Mouse (Mus musculus): ENCODE data around the gene Rtkn2.

Rtkn2 gene

DNA sequence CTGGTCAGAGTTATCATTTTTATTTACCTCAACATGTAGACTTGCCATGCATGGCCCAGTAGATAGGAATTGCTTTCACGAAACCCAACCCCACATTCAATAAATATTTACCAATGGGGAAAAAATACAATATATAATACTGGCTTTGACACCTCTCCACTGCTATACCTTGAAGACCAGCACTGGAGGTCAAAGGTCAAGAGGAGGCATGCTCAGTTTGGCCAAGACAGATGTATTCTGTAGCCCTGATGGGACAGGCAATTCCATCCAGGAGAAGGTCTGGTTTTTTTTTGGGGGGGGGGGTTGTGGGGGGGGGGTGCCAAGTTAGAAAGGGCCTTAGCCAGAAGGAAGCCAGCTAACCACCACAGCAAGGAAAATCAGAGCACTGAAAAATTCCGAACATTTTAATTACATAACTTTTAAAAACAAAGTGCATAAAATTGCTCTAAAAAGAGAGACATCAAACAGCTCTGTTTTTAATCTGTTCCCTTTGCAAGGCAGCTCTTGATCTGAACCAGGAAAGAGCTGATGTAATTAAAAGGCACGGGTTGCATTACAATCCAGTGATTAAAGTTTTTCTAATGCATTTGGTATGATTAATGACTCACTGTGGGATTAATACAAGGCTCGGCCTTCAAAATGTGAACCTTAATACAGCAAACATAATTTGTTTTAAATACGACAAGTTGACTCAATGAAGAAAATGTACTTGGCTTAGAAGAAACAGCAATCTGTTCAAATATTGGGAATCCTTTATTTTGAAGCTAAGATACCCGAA lies 123.9 kb downstream of the Rtkn2 start:
- in situ Hi-C loops (cut with MboI, MseI) = no loop called here

DNA sequence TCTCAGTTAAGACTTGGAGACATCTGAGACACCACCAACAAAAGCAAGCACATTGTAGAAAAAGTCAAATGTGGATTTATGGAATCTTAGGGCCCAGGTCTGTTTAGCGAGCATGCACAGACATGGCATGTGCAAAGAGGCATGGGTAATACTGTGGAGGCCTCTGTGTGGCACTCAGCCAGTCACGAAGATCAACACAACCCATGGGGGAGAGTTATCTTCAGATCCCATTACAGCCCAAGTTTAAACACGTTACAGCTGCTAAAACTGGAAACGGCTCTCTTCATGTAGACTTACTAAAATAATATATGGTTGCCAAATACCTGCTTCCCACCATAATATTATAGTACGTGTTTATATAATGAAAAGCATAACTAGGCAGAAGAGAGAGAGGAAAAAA lies 124.6 kb downstream of the Rtkn2 start:
- in situ Hi-C loops (cut with MboI, MseI) = no loop called here

DNA sequence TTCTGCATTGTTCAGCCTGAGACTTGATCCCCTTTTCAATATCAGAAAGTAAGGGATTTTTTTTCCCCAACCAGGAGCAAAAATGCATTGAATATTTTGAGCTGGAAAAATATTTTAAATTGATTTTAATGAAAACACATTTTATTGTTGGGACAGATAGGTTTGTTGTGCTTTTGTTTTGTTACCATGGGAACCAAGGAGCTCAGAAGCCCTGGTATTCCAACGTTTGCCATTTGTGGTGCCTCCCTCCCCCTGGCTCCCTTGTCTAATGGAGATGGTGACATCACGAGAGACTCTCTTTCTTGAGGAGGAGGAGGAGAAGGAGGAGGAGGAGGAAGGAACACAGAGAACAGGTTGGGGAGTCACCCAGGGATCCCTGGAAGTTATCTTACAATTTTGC lies 125.1 kb downstream of the Rtkn2 start:
- in situ Hi-C loops (cut with MboI, MseI) = no loop called here

DNA sequence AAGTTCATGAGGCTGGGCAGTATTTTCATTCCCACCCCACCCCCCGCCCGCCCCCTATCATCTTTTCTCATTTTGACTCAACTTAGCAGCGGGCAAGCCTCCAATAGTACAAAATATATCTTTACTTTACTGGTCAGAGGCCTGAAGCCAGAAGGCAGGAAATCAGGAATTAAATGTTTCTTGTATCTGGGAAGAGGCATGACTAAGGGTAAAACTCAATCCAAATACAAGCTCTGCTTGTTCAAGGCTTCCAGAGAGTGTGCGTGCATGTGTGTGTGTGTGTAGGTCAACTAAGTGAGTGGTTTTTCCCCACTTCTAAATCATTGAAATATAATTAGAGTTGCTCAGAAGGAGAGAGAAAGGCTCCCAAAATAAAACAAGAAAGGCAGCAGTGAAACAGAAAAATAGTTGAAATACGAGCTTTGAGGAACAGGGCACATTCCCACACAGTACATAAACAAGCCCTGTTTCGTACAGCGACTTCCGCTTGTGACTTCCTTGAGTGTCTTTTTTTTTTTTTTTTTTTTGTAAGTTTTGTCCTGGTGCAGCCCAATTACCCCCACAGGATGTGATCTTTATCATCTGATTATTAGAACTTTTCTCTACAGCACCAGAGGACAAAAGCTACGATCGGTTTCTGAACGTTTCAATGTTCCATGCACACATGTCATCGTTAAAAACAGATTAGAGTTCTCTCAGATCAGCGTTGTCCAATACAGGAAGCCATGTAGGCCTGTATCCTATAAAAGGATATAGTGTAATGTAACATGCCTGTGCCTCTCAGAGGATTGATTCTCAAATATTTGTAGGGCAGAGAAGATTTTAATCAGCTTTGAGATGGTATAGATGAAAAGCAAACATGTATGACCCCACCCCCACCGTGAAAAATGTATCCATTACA lies 125.8 kb downstream of the Rtkn2 start:
- in situ Hi-C loops (cut with MboI, MseI) = no loop called here

DNA sequence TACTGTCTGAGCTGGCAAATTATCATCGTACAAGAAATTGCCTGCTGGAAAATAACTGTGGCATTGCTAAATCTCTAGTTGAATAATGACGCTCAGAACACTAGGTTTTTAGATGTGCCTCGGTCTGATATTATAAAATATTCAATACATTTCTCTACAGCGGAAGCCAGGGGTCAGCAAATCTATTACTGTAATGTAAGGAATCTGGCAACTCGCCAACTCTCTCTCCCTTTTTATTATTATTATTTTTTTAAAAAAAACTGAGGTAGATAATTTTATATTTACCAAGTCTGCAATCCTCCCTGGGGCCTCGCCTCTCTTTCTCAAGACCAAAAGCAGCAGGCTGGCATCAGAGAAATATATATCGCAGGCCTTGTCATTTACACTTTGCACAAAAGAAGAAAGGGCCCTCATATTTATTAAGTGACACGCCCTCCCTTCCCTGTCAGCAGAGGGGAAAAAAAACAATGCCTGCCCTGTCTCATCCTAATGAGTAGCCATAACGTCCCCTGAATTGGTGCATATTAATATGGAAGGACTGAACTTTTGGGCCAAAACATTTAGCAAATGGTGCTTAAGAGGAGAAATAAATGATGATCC lies 127.1 kb downstream of the Rtkn2 start:
- in situ Hi-C loops (cut with MboI, MseI) = no loop called here

DNA sequence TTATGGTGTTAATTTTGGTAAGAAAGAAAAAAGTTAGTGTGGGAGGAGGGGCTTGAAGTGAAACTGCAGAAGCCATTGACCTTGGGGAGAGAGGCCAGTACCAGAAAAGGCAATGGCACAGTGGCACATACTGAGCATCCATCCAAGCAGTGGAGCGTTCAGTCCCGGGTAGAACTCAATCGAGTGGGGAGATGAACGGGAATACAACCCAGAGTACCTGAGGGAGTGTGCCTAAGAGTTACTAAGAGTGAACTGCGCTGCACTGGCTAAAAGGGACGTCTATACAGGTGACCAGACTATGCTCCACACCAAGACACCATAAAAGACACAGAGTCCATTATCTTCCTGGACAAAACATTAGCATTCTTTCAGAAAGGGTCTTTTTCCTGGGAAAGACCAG lies 128.3 kb downstream of the Rtkn2 start:
- in situ Hi-C loops (cut with MboI, MseI) = no loop called here

Measured in regulatory T cell (primary cell).